Mouse (Mus musculus) midbrain, postnatal 0 days (tissue): ENCODE data around the gene Slc35g2. TPM values are rescaled to one million over a fixed set of nuclear protein-coding genes. Genes with fewer than 3 reads are reported as not detected.

Experiments
- ATAC-seq: fragments of 200-750 bp; cut with Nextera tagmentation; 2 replicates; pipeline ENCODE4 v1.8.0; 2017; ENCODE audit warnings: moderate number of reproducible peaks, mild to moderate bottlenecking, moderate TSS enrichment, moderate library complexity; ENCODE audit not compliant: low FRiP score
- DNase-seq: peaks from one replicate; pipeline ENCODE4 v3.0.0-alpha.2; 2015; ENCODE audit warnings: low spot score
- H3K27ac ChIP-seq: fragments of 300-500 bp; sonication (generic); 2 replicates; pipeline ENCODE4 v1.5.1; 2014; ENCODE audit warnings: low read depth, mild to moderate bottlenecking, low read length, mixed read lengths
- H3K27me3 ChIP-seq: fragments of 300-500 bp; sonication (generic); 2 replicates; pipeline ENCODE4 v1.6.1; 2014; ENCODE audit warnings: low read length, control low read depth, mixed read lengths; ENCODE audit not compliant: insufficient read depth
- H3K36me3 ChIP-seq: fragments of 300-500 bp; sonication (generic); 2 replicates; pipeline ENCODE4 v1.6.1; 2014; ENCODE audit warnings: low read length, control low read depth, mixed read lengths; ENCODE audit not compliant: insufficient read depth
- H3K4me1 ChIP-seq: fragments of 300-500 bp; sonication (generic); 2 replicates; pipeline ENCODE4 v1.6.1; 2014; ENCODE audit warnings: mild to moderate bottlenecking, control low read depth, antibody characterized with exemption, low read length, mixed read lengths; ENCODE audit not compliant: insufficient read depth
- H3K4me2 ChIP-seq: fragments of 300-500 bp; sonication (generic); 2 replicates; pipeline ENCODE4 v1.6.1; 2014; ENCODE audit warnings: low read depth, mild to moderate bottlenecking, low read length, mixed read lengths; ENCODE audit not compliant: poor library complexity, severe bottlenecking
- H3K4me3 ChIP-seq: fragments of 300-500 bp; sonication (generic); 2 replicates; pipeline ENCODE4 v1.5.1; 2014; ENCODE audit warnings: low read depth, mild to moderate bottlenecking, low read length, moderate library complexity
- H3K9ac ChIP-seq: fragments of 300-500 bp; sonication (generic); replicated peaks from 2 replicates; pipeline ENCODE4 v1.6.1; 2014; ENCODE audit warnings: mild to moderate bottlenecking, low read length, moderate library complexity, mixed read lengths; ENCODE audit not compliant: poor library complexity, severe bottlenecking
- H3K9me3 ChIP-seq: fragments of 300-500 bp; sonication (generic); 2 replicates; pipeline ENCODE4 v1.6.1; 2016; ENCODE audit warnings: low read length, control low read depth
- CTCF ChIP-seq: IDR thresholded peaks from 2 replicates; pipeline ENCODE4 v1.5.1; 2016; ENCODE audit warnings: antibody characterized with exemption, mild to moderate bottlenecking
- WGBS: fragments of 180-500 bp; shearing (Covaris S2); extraction: QIAGEN DNeasy Blood & Tissue Kit; methylation state at CpG from one replicate; pipeline ENCODE4 v1.1.7; 2014; 5-methylcytosine and 5-hydroxymethylcytosine counted together
- polyA plus RNA-seq: library from polyadenylated mRNA; unstranded; fragments of >200 nt; fragmentation: Nextera tagmentation; extraction: Ambion mirVana; gene quantifications from 2 replicates; pipeline ENCODE4 v1.2.1, GENCODE M21; 2015
- total RNA-seq: library from RNA; depleted of rRNA; stranded (reverse); fragments of >200 nt; gene quantifications from 2 replicates; pipeline ENCODE4 v1.2.3, GENCODE M21; 2014

The Slc35g2 gene
- total and polyA plus RNA-seq, 2 experiments from 2014 or later: 16.7 to 24.8 TPM

DNA sequence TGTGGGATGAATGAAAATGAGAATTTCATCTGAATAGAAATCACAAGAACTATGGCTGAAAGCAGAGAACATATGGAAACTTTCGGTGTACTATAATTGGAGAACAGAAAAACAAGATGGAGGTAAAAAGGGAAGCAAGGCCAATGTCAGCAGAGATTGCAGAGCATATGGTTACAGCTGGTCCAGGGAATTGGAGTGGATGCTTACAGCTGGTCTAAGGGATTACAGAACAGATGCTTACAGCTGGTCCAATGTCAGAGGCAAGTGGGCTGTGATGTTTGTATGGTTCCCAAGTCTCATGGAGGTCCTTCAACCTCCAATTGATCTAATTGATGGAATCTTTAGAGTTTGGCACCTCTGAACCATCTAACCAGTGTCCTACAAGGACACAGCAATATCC lies 31.2 kb upstream of the Slc35g2 start:
- Histone ChIP-seq H3K9ac (no peak overlapping the region), H3K36me3 (no peaks in the 10 kb centered on the region), H3K27ac (no peak overlapping the region), H3K9me3 (no peaks in the 10 kb centered on the region), H3K27me3 (no peaks in the 10 kb centered on the region), H3K4me3 (no peak overlapping the region), H3K4me2 (no peak overlapping the region), H3K4me1 (no peaks in the 10 kb centered on the region)
- DNase-seq (no peak), ATAC-seq (no peak)
- TF ChIP-seq CTCF: no peak
- 96% methylated on average over 1 of the region's 1 CpGs for WGBS

DNA sequence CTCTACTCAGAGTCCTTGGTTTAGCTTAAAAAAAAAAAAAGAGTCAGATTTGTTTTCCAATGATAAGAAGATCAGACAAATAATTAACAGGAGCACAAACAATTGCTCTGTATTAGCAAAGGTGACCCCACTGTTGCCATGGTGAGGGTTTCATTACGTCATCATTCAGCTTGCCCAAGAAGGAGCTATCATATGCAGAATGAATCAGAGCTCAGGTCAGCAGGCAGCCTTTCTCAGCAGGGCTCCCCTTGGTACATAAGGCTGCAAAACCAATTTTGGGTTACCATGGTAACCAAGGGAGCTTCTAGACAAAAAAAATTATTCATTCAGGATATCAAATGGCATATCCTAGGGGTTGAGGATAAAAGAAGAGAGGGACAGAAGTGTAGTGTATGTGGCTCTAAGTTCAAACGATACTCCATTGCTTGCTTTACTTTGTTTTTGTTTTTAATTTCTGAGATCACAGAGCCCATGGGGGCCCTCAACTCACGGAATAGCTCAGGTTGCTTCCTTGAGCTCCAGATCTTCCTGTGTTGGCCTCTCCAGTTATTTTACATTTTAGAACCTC lies 29.0 kb upstream of the Slc35g2 start:
- ATAC-seq (peak; percentile 68), DNase-seq (peak; percentile 73)
- TF ChIP-seq CTCF: no peak
- H3K36me3 ChIP-seq: no peaks in the 10 kb centered on the region
- H3K27me3 ChIP-seq: no peaks in the 10 kb centered on the region
- no peak overlapping the region for H3K4me2 ChIP-seq
- no peak overlapping the region for H3K4me3 ChIP-seq
- H3K9me3 ChIP-seq: no peaks in the 10 kb centered on the region
- 24% methylated on average over 3 of the region's 3 CpGs for WGBS
- no peaks in the 10 kb centered on the region for H3K4me1 ChIP-seq
- H3K9ac ChIP-seq: no peak overlapping the region
- H3K27ac ChIP-seq: peak overlapping the region; percentile 68

DNA sequence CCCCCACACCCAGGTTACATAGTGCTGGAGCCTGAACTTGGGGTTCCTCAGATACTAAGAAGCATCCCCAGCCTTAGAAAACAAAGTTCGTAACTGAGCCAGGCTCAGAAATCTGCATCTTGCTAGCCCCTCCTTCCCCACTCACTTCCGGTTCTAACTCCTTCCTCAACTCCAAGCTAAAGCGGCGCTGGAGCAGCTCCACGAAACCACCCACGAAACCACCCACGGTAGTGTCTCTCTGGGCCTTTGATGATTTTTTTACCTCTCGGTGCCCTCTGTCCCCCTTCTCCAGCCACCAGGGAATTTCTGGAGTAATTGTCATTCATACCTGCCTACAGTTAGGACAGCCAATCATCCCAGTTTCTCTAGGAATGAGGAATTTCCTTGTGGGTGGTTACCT lies 26.7 kb upstream of the Slc35g2 start, which contains the start of gene Stag1:
Gene Stag1, plus strand, starts transcription at position 253 of the 400 bp plus-strand sequence.
- no peaks in the 10 kb centered on the region for H3K36me3 ChIP-seq
- WGBS: 90% methylated on average over 8 of the region's 8 CpGs
- H3K4me3 ChIP-seq: no peak within 1 kb of the TSS
- no peaks in the 10 kb centered on the region for H3K4me1 ChIP-seq
- no peak within 1 kb of the TSS for H3K9ac ChIP-seq
- no peak for DNase-seq
- no peaks in the 10 kb centered on the region for H3K27me3 ChIP-seq
- no peak within 1 kb of the TSS for H3K4me2 ChIP-seq
- no peaks in the 10 kb centered on the region for H3K9me3 ChIP-seq
- no peak for TF ChIP-seq CTCF
- no peak for ATAC-seq
- H3K27ac ChIP-seq: no peak within 1 kb of the TSS

DNA sequence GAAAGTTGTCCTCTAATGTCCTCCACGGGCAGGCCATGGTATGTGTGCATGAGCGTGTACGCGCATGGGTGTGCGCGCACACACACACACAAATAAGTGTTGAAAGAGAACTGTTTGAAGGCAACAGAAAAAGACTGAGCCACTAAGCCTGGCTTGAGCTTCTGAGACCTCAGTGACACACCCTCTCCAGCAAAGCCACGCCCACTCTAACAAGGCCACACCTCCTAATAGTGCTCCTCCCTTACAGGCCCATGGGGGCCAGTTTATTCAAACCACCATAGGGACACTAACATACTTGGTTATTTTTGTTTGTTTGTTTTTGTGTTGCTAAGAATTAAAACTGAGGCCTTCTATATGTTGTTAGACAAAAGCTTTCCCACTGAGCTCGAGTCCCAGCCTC lies 25.4 kb upstream of the Slc35g2 start:
- Histone ChIP-seq H3K27me3 (no peaks in the 10 kb centered on the region), H3K4me3 (no peak overlapping the region), H3K27ac (no peak overlapping the region), H3K9ac (no peak overlapping the region), H3K4me1 (no peaks in the 10 kb centered on the region), H3K9me3 (no peaks in the 10 kb centered on the region), H3K4me2 (no peak overlapping the region), H3K36me3 (no peaks in the 10 kb centered on the region)
- 88% methylated on average over 8 of the region's 8 CpGs for WGBS
- no peak for ATAC-seq
- DNase-seq: no peak
- no peak for TF ChIP-seq CTCF

DNA sequence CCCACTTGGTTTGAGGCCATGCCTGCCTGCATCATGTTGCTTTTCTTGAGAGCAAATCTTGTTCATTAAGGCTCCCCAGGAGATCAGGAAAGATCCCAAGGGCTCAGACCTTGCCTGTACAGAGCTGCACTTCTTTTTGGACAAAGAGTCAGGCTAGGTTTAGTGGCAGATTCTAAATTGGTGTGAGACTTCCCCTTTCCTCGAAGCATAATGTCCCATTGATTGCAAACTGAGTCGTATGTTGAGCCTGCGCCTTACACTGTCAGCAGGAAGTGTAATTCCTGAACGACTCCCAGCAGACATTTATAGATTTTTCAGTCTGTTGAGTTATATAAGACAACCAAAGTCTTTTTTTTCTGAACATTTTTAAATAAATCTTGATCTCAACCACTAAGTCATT lies 19.6 kb upstream of the Slc35g2 start:
- no peaks in the 10 kb centered on the region for H3K36me3 ChIP-seq

DNA sequence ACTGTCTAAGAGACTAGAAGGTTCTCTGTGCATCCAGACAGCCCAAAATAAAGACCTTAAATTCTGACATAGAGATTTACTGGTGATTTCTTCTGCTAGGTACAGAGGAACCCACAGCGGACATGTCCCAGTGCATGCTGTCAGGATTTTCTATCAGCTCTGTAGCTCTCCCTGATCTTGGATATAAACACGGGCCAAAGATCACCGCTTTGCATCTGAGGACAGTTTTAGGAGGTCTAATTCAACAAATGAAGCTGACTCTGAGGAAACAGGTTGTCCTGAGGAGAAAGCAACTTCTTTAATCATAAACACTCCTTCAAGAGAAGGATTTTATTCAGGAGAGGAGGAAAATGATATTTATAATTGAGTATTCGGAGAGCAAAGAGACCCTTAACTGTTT lies 13.1 kb upstream of the Slc35g2 start:
- Histone ChIP-seq H3K9ac (no peak overlapping the region), H3K27ac (no peak overlapping the region), H3K4me3 (no peak overlapping the region), H3K4me2 (no peak overlapping the region), H3K27me3 (no peaks in the 10 kb centered on the region), H3K36me3 (no peaks in the 10 kb centered on the region), H3K9me3 (no peaks in the 10 kb centered on the region), H3K4me1 (no peaks in the 10 kb centered on the region)
- WGBS: 88% methylated on average over 4 of the region's 4 CpGs
- TF ChIP-seq CTCF: no peak
- ATAC-seq: no peak
- no peak for DNase-seq

More for the DNA sequence above, 19.6 kb upstream of the Slc35g2 start:
- TF ChIP-seq CTCF: no peak
- Histone ChIP-seq H3K4me2 (no peak overlapping the region), H3K27me3 (no peaks in the 10 kb centered on the region), H3K4me1 (no peaks in the 10 kb centered on the region), H3K27ac (no peak overlapping the region), H3K9me3 (no peaks in the 10 kb centered on the region), H3K4me3 (no peak overlapping the region), H3K9ac (no peak overlapping the region)
- ATAC-seq (no peak), DNase-seq (no peak)
- 70% methylated on average over 4 of the region's 4 CpGs for WGBS
